Mouse (Mus musculus): Measurements from ENCODE around the gene Pdik1l.

The Pdik1l gene

GRCm38 (mm10) chr4:134287575-134288025 is at the start of gene Pdik1l:
Gene Pdik1l, minus strand, starts transcription at chr4:134287895.
- peak; percentile 80 for DNase-seq

GRCm38 (mm10) chr4:134330281-134330680 is 42.6 kb upstream of the Pdik1l start:
- peak; percentile 54 for DNase-seq

GRCm38 (mm10) chr4:134328832-134329231 is 41.1 kb upstream of the Pdik1l start:
- DNase-seq: no peak

- peak; percentile 24 for DNase-seq
Observed at GRCm38 (mm10) chr4:134328151-134328550, 40.5 kb upstream of the Pdik1l start.

GRCm38 (mm10) chr4:134326859-134327530 is 39.3 kb upstream of the Pdik1l start:
- peak; percentile 73 for DNase-seq

GRCm38 (mm10) chr4:134324655-134325054 is 37.0 kb upstream of the Pdik1l start:
- DNase-seq: peak; percentile 79

GRCm38 (mm10) chr4:134321524-134321923 is 33.8 kb upstream of the Pdik1l start:
- no peak for DNase-seq

GRCm38 (mm10) chr4:134319674-134320073 is 32.0 kb upstream of the Pdik1l start:
- no peak for DNase-seq

GRCm38 (mm10) chr4:134319074-134319473 is 31.4 kb upstream of the Pdik1l start:
- no peak for DNase-seq

GRCm38 (mm10) chr4:134316390-134316789 is 28.7 kb upstream of the Pdik1l start:
- peak; percentile 50 for DNase-seq

GRCm38 (mm10) chr4:134315470-134315869 is 27.8 kb upstream of the Pdik1l start:
- no peak for DNase-seq

- no peak for DNase-seq
Observed at GRCm38 (mm10) chr4:134314876-134315275, 27.2 kb upstream of the Pdik1l start, which contains the start of gene Trim63. Gene Trim63, plus strand, starts transcription at chr4:134315120.

- no peak for DNase-seq
Observed at GRCm38 (mm10) chr4:134314081-134314655, 26.5 kb upstream of the Pdik1l start.

- no peak for DNase-seq
Observed at GRCm38 (mm10) chr4:134312901-134313300, 25.2 kb upstream of the Pdik1l start.

- DNase-seq: no peak
Observed at GRCm38 (mm10) chr4:134312341-134312740, 24.6 kb upstream of the Pdik1l start.

- no peak for DNase-seq
Observed at GRCm38 (mm10) chr4:134311784-134312183, 24.1 kb upstream of the Pdik1l start.

- no peak for DNase-seq
Observed at GRCm38 (mm10) chr4:134310656-134311055, 23.0 kb upstream of the Pdik1l start.

GRCm38 (mm10) chr4:134310106-134310505 is 22.4 kb upstream of the Pdik1l start:
- peak; percentile 38 for DNase-seq

GRCm38 (mm10) chr4:134307367-134308072 is 19.8 kb upstream of the Pdik1l start:
- DNase-seq: peak; percentile 68

- no peak for DNase-seq
Observed at GRCm38 (mm10) chr4:134306963-134307362, 19.3 kb upstream of the Pdik1l start.

- no peak for DNase-seq
Observed at GRCm38 (mm10) chr4:134302084-134302483, 14.4 kb upstream of the Pdik1l start.

- DNase-seq: no peak
Observed at GRCm38 (mm10) chr4:134300316-134300715, 12.6 kb upstream of the Pdik1l start.

GRCm38 (mm10) chr4:134299498-134299810 is 11.8 kb upstream of the Pdik1l start:
- no peak for DNase-seq

Measured in kidney, adult 18-20 months (tissue).